ENCODE assay signal across 8 mouse cellular contexts in the genomic region with DNA sequence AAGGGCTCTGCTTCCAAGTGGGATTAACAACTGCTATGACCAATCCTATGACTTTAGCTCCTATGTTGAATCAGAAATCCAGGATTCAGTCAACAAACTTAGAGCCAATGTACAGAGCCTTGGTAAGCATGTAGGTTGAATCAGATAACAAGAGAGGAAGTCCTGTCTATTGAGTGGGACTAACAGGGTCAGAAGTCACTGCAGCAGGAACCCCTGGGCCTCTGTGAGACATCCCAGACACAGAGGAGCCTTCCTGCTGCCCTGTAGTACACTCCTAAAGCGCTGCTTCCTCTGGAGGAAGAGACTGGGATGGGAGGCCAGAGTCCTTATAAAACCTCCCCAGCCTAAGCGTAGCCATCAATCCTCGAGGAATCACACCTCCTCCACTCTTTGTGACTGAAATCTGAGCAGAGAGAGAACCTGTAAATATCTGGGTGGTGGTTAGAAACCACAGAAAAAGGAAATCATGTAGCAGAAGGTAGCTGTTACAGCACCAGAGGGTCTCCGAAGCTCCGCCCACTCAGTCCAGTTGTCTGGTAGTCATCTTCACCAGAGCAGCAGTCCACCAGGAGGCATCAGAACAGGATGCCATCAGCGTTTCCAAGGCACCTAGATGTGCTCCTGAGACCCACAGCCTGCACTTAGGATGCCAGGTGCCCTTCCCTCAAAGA. TPM values are rescaled to one million over a fixed set of nuclear protein-coding genes. Genes with fewer than 3 reads are reported as not detected.
DNase-seq lines count a peak whose midpoint lies in the region; ATAC-seq and TF ChIP-seq lines count a peak whose summit lies in the region.

No protein-coding gene starts in this region.

- H3K9me3 ChIP-seq in hindbrain, embryonic 10.5 days: no peaks in the 10 kb centered on the region
- no peaks in the 10 kb centered on the region for H3K9me3 ChIP-seq in hindbrain, embryonic 16.5 days (ENCODE audit: control insufficient read depth, low read length)
- no peaks in the 10 kb centered on the region for H3K9me3 ChIP-seq in G1E (replicated peaks)
- H3K9me3 ChIP-seq in intestine, embryonic 14.5 days (ENCODE audit: control insufficient read depth, low read length): no peaks in the 10 kb centered on the region

- TF ChIP-seq CTCF in G1E (IDR thresholded peaks at IDR 0.05; ENCODE audit: low read depth, low read length): no peak

- 69% methylated on average over 6 of the region's 6 CpGs for WGBS in hindbrain, embryonic 10.5 days
- 81% methylated on average over 6 of the region's 6 CpGs for WGBS in hindbrain, embryonic 16.5 days
- 39% methylated on average over 6 of the region's 6 CpGs for WGBS in intestine, embryonic 14.5 days

- H3K4me2 ChIP-seq in hindbrain, embryonic 16.5 days (ENCODE audit: low read length): no peak overlapping the region
- H3K4me2 ChIP-seq in intestine, embryonic 14.5 days (ENCODE audit: low read length): no peak overlapping the region

- peak overlapping the region; percentile 86 for H3K27ac ChIP-seq in hindbrain, embryonic 10.5 days
- H3K27ac ChIP-seq in hindbrain, embryonic 16.5 days (ENCODE audit: low read depth, low read length): no peak overlapping the region
- H3K27ac ChIP-seq in intestine, embryonic 14.5 days (ENCODE audit: low read depth): peak overlapping the region; percentile 57

- no peaks in the 10 kb centered on the region for H3K27me3 ChIP-seq in hindbrain, embryonic 10.5 days (ENCODE audit: insufficient read depth, poor library complexity, severe bottlenecking)
- H3K27me3 ChIP-seq in hindbrain, embryonic 16.5 days (replicated peaks; ENCODE audit: control insufficient read depth, insufficient read depth, low read length): no peaks in the 10 kb centered on the region
- H3K27me3 ChIP-seq in G1E (ENCODE audit: insufficient read depth, low read length): peaks cover 27% of the 10 kb centered on the region
- no peaks in the 10 kb centered on the region for H3K27me3 ChIP-seq in intestine, embryonic 14.5 days (replicated peaks; ENCODE audit: control insufficient read depth, insufficient read depth, low read length)

- H3K9ac ChIP-seq in hindbrain, embryonic 16.5 days (ENCODE audit: low read depth, low read length): no peak overlapping the region
- H3K9ac ChIP-seq in intestine, embryonic 14.5 days (ENCODE audit: low read length): no peak overlapping the region

- no peak for ATAC-seq in hindbrain, embryonic 16.5 days
- peak; percentile 38; the same call in 1 of the 2 replicates for ATAC-seq in G1E (ENCODE audit: extremely low read depth, insufficient number of reproducible peaks, low FRiP score, poor library complexity, severe bottlenecking)
- ATAC-seq in intestine, embryonic 14.5 days (replicated peaks; ENCODE audit: low FRiP score, low TSS enrichment, low read depth): no peak

- H3K4me3 ChIP-seq in hindbrain, embryonic 10.5 days: no peak overlapping the region
- H3K4me3 ChIP-seq in hindbrain, embryonic 16.5 days (ENCODE audit: low read length): no peak overlapping the region
- H3K4me3 ChIP-seq in G1E (ENCODE audit: low read depth, low read length): no peak overlapping the region
- H3K4me3 ChIP-seq in intestine, embryonic 14.5 days (ENCODE audit: low read depth, low read length): no peak overlapping the region

- no peak for DNase-seq in hindbrain, embryonic 10.5 days (ENCODE audit: low spot score)
- DNase-seq in G1E (ENCODE audit: low spot score): no peak
- DNase-seq in intestine, embryonic 14.5 days (ENCODE audit: low spot score): no peak
- peak; percentile 60 for DNase-seq in lung, postnatal 25 days (ENCODE audit: low spot score)
- no peak for DNase-seq in gastrocnemius, postnatal 4 days (ENCODE audit: low spot score in 2 of 2)
- no peak for DNase-seq in right cerebral cortex, postnatal 4 days
- no peak for DNase-seq in left cerebral cortex, adult 9 months (ENCODE audit: low spot score in 2 of 2)

- H3K36me3 ChIP-seq in hindbrain, embryonic 10.5 days: no peaks in the 10 kb centered on the region
- H3K36me3 ChIP-seq in hindbrain, embryonic 16.5 days (ENCODE audit: control insufficient read depth, insufficient read depth, low read length): no peaks in the 10 kb centered on the region
- H3K36me3 ChIP-seq in G1E (replicated peaks): no peaks in the 10 kb centered on the region
- no peaks in the 10 kb centered on the region for H3K36me3 ChIP-seq in intestine, embryonic 14.5 days (ENCODE audit: control insufficient read depth, insufficient read depth, low read length)

- H3K4me1 ChIP-seq in hindbrain, embryonic 10.5 days (replicated peaks): peaks cover 56% of the 10 kb centered on the region
- peaks cover 12% of the 10 kb centered on the region for H3K4me1 ChIP-seq in hindbrain, embryonic 16.5 days (ENCODE audit: control insufficient read depth, insufficient read depth, low read depth, low read length)
- peaks cover 16% of the 10 kb centered on the region for H3K4me1 ChIP-seq in G1E (ENCODE audit: insufficient read depth, low read depth, low read length)
- peaks cover 43% of the 10 kb centered on the region for H3K4me1 ChIP-seq in intestine, embryonic 14.5 days (replicated peaks; ENCODE audit: control insufficient read depth, insufficient read depth, low read length)

RNA-seq across cellular contexts. Expression of gene Cyth1, which starts 11.7 kb away (rescaled TPM):
- 13.9 and 23.0 TPM in 2 replicates for polyA plus RNA-seq in hindbrain, embryonic 10.5 days (2016; fragmentation: Nextera tagmentation; extraction: Ambion mirVana)
- polyA plus RNA-seq in hindbrain, embryonic 16.5 days (2015; fragmentation: Nextera tagmentation; extraction: Ambion mirVana): 19.7 and 23.3 TPM in 2 replicates
- total RNA-seq in G1E (2014; fragmentation: Nextera tagmentation): 4.0 and 4.5 TPM in 2 replicates
- 7.1 and 7.7 TPM in 2 replicates for total RNA-seq in G1E (2017)
- polyA plus RNA-seq in G1E (2012): 2.7 and 3.1 TPM in 2 replicates
- 8.3 and 9.3 TPM in 2 replicates for polyA plus RNA-seq in intestine, embryonic 14.5 days (2014; fragmentation: Nextera tagmentation; extraction: Ambion mirVana)
- total RNA-seq in gastrocnemius, postnatal 4 days (2021): 10 to 100 TPM; 28.4 to 32.2 TPM

RNA-seq across cellular contexts. Expression of gene Usp36, which starts 53.4 kb away (rescaled TPM):
- 18.9 and 21.6 TPM in 2 replicates for polyA plus RNA-seq in hindbrain, embryonic 10.5 days (2016; fragmentation: Nextera tagmentation; extraction: Ambion mirVana)
- 15.2 and 18.9 TPM in 2 replicates for polyA plus RNA-seq in hindbrain, embryonic 16.5 days (2015; fragmentation: Nextera tagmentation; extraction: Ambion mirVana)
- 27.1 and 36.5 TPM in 2 replicates for total RNA-seq in G1E (2014; fragmentation: Nextera tagmentation)
- total RNA-seq in G1E (2017): 6.2 and 8.0 TPM in 2 replicates
- polyA plus RNA-seq in G1E (2012): 55.1 and 60.6 TPM in 2 replicates
- polyA plus RNA-seq in intestine, embryonic 14.5 days (2014; fragmentation: Nextera tagmentation; extraction: Ambion mirVana): 18.1 and 18.8 TPM in 2 replicates
- total RNA-seq in gastrocnemius, postnatal 4 days (2021): 10 to 100 TPM; 14.8 to 16.6 TPM
